Mouse (Mus musculus) bone marrow, adult 2 months (tissue): ENCODE results near the gene Dnajc11. TPM values are rescaled to one million over a fixed set of nuclear protein-coding genes. Genes with fewer than 3 reads are reported as not detected.

ENCODE experiments used
- H3K27ac ChIP-seq: fragments of 200-500 bp; 2 replicates; pipeline ENCODE4 v1.5.1; 2012; ENCODE audit warnings: low read depth, mild to moderate bottlenecking, control low read depth, inconsistent platforms, low read length; ENCODE audit not compliant: control insufficient read depth, poor library complexity, insufficient read depth
- H3K4me1 ChIP-seq: fragments of 200-500 bp; 2 replicates; pipeline ENCODE4 v1.6.1; 2011; ENCODE audit warnings: low read length; ENCODE audit not compliant: control insufficient read depth, insufficient read depth
- H3K4me3 ChIP-seq: fragments of 200-500 bp; replicated peaks from 2 replicates; pipeline ENCODE3; 2011; ENCODE audit warnings: mild to moderate bottlenecking, low read depth, low read length, control low read depth; ENCODE audit not compliant: control insufficient read depth
- CTCF ChIP-seq: fragments of 200-500 bp; IDR thresholded peaks from 2 replicates; pipeline ENCODE4 v1.5.1; 2011; ENCODE audit warnings: low read length, control low read depth; ENCODE audit not compliant: control insufficient read depth, insufficient read depth
- POLR2A ChIP-seq: fragments of 200-500 bp; IDR thresholded peaks from 2 replicates; pipeline ENCODE4 v1.6.1; 2011; ENCODE audit warnings: low read depth, mild to moderate bottlenecking, control low read depth, low read length, borderline replicate concordance; ENCODE audit not compliant: control insufficient read depth
- WGBS: fragments of 180-500 bp; shearing (Covaris S2); methylation state at CpG from one replicate; pipeline ENCODE4 v1.1.7; 2018; 5-methylcytosine and 5-hydroxymethylcytosine counted together
- polyA plus RNA-seq: library from polyadenylated mRNA; stranded (reverse); fragments of >200 nt; gene quantifications from 2 replicates; pipeline ENCODE4 v1.2.4, GENCODE M21; 2011; ENCODE audit warnings: low replicate concordance; ENCODE audit not compliant: missing spikeins, insufficient read depth, insufficient read length

Dnajc11 gene
- polyA plus RNA-seq, 1 experiment, result 79.8 TPM

- no peaks in the 10 kb centered on the region; the same call in 1 of the 2 replicates for H3K4me1 ChIP-seq
- no peak for TF ChIP-seq POLR2A
- no peak for TF ChIP-seq CTCF
- H3K4me3 ChIP-seq, result no peak overlapping the region
- 82% methylated on average over 8 of the region's 8 CpGs for WGBS
- H3K27ac ChIP-seq, result no peak overlapping the region
Measured at GRCm38 (mm10) chr4:151986650-151987049, 53.2 kb downstream of the Dnajc11 start.

GRCm38 (mm10) chr4:151988014-151988341 lies 54.5 kb downstream of the Dnajc11 start:
- WGBS, result 18% methylated on average over 10 of the region's 10 CpGs
- H3K4me1 ChIP-seq, result no peaks in the 10 kb centered on the region; the same call in 1 of the 2 replicates
- peak overlapping the region; percentile 77 for H3K4me3 ChIP-seq
- TF ChIP-seq CTCF (no peak), POLR2A (no peak)
- no peak overlapping the region for H3K27ac ChIP-seq

DNA sequence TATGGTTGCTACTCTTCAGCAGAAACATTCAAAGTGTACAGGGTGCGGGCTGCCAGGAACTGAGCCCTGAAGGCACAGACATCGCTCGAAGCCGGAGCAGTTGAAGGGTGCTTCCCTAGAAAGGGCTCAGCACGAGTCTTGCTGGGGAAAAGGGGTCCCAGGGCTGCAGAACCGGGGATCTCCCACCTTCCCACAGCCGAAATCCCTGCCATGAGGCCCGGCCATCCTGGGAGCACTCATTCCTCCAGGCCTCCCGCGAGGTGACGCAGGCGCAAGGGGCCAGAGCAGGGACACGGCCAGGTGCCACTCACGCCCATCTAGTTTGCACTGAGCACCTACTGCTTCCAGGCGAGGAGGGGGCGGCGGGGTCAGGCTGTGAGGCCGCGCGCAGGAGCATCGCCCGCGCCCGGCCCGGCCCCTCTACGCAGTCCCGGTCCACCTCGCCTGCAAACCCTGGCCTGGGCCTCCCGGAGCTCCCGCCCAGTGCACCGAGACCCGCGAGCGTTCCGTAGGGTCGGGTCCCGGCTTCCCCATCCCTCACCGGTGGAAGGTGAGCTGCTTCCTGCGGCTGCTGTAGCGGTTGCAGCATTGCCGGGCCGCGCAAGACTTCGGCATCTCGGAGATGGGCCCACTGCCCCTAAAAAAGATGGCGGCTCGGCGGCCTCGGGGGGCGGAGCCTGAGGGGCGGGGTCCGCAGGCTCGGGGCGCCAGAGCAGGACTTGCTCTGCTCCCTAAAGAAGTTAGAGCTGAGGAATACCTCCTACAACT lies 55.0 kb downstream of the Dnajc11 start, which contains the start of gene Thap3:
Gene Thap3 (minus strand): TSS at position 656 of the 768 bp plus-strand sequence.
- Histone ChIP-seq H3K4me1 (no peaks in the 10 kb centered on the region; the same call in 1 of the 2 replicates), H3K27ac (peak within 1 kb of the TSS; percentile 33; the same call in 1 of the 2 replicates), H3K4me3 (peak within 1 kb of the TSS; percentile 77)
- WGBS, result 1% methylated on average over 54 of the region's 54 CpGs
- TF ChIP-seq CTCF (no peak), POLR2A (peak; percentile 34; the same call in 1 of the 2 replicates)

- Histone ChIP-seq H3K4me3 (peak overlapping the region; percentile 77), H3K27ac (no peak overlapping the region), H3K4me1 (no peaks in the 10 kb centered on the region; the same call in 1 of the 2 replicates)
- TF ChIP-seq POLR2A (no peak), CTCF (no peak)
- 52% methylated on average over 6 of the region's 6 CpGs for WGBS
Measured at GRCm38 (mm10) chr4:151989110-151989488, 55.6 kb downstream of the Dnajc11 start.

DNA sequence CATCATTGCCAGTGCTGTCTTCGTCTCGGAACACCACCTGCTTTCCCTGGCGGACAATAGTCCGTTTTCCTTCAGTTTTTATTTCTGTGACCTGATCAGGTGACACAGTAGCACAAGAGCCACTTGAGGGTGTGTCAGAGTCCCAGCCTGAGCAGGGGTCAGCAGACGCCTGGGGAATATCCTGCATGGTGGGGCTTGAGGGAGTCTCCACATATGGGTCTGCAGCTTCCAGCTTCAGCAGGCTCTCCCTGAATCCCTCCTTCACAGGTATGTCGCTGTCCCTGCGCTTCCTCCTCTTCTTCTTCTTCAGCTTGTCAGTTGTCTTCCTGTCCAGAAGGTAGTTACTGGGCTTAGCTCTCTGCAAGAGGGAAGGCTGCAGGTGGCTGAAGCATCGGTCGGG lies 58.6 kb downstream of the Dnajc11 start:
- Histone ChIP-seq H3K4me3 (no peak overlapping the region), H3K27ac (no peak overlapping the region), H3K4me1 (no peaks in the 10 kb centered on the region; the same call in none of the 2 replicates)
- TF ChIP-seq POLR2A (no peak), CTCF (no peak)
- WGBS, result 88% methylated on average over 9 of the region's 9 CpGs

DNA sequence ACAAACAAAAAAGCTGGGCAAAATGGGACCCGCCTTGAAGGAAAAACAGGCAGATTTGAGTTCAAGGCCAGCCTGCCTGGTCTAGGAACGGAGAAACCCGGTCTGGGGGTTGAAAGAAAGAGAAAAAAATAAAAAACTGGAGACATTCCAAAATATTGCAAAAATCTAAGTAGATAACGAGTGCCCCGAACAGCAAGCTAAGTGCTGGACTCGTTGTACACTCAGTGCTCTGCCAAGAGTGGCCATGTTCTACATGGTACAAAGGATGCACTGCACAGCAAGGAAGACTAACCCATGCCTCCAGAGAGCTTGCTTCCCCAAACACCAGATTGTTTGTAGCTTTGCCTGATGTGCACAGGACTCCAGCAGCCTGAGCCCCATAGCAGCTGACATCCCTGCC lies 59.5 kb downstream of the Dnajc11 start:
- no peak for TF ChIP-seq POLR2A
- no peak for TF ChIP-seq CTCF
- Histone ChIP-seq H3K4me1 (no peaks in the 10 kb centered on the region; the same call in none of the 2 replicates), H3K4me3 (no peak overlapping the region), H3K27ac (no peak overlapping the region)
- 80% methylated on average over 6 of the region's 6 CpGs for WGBS

DNA sequence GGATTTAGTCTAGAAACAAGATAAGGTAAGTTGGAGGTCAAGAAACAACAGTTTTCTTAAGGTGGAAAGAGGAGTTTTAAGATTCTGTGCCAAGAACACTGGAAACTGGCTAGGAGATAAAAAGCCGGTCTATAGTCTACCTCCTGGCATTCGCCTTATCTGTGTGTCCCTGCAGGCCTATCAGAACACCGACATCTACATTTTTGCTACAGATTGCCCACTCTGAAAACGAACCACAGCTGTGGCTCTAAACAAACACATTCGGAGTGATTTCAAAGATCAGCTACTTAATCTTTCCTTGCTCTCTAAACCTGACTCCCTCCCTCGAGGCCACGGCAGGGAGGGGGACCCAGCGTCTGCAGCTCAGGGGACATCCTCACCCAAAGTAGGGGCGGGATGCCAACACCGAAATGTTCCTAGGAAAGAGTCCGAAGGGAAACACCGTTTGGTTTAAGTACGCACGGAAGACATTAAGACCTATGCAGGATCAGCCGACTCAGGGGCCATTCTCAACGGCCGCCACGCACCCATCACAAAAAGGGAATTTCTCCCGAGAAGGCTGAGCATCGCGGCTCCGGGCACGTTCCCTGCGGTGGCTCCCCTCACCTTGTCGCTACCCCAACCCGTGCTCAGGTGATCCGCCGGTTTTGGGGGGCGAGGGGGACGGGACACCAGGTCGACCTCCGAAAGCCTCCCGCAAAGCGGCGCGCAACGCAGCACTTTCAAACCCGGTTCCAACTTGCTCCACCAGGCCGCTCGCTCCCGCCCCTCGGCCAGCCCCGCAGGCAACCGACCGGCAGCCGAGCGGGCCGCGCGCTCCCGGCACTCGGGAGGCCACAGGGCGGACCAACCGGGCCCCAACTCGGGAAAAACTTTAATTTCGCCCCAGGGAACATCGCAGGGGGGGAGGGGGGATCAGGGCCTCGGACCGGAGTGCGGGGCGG lies 61.0 kb downstream of the Dnajc11 start:
- Histone ChIP-seq H3K27ac (no peak overlapping the region), H3K4me3 (peak overlapping the region; percentile 38), H3K4me1 (no peaks in the 10 kb centered on the region; the same call in 1 of the 2 replicates)
- TF ChIP-seq CTCF, result no peak
- 0 out of 2 replicates have a peak, but pooled peaks have one; percentile 15 for TF ChIP-seq POLR2A
- 6% methylated on average over 60 of the region's 61 CpGs for WGBS

GRCm38 (mm10) chr4:151995371-151996172 lies 62.1 kb downstream of the Dnajc11 start:
- 1% methylated on average over 93 of the region's 111 CpGs for WGBS
- Histone ChIP-seq H3K4me1 (no peaks in the 10 kb centered on the region; the same call in 1 of the 2 replicates), H3K27ac (peak overlapping the region; percentile 53; the same call in 1 of the 2 replicates), H3K4me3 (peak overlapping the region; percentile 98)
- TF ChIP-seq POLR2A (no peak), CTCF (no peak)
